Mouse (Mus musculus): Measurements from ENCODE around the gene Lpar3. TPM values are rescaled to one million over a fixed set of nuclear protein-coding genes. Genes with fewer than 3 reads are reported as not detected.
"Not testable (repeated sequence)": the region's sequence is repeated elsewhere in the genome, so short reads cannot be mapped to it uniquely, and the experiment has no call there.

Gene Lpar3
- total and polyA plus RNA-seq, 2 experiments from 2014 or later, result 0.31 to 0.66 TPM

DNA sequence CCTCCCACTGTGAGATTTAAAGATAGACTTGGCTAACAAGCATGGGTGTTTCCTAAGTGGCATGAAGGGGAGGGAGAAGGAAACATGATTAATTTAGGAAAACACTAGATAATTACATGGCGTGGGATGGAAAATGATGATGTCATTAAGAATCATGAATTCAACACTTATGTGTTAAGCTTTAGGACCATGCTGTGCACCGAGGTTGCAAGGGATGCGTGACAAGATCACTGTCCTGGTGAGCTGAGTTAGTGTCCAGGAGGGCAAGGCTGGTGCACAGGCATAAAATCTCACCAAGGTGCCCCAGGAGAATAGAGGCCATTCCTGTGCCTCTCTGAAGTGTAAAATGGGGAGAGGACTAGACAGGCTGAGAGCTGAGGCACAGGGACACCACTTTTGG is 21.3 kb upstream of the Lpar3 start:
- Histone ChIP-seq H3K27ac (ENCODE audit: low read depth, low read length) (no peak overlapping the region), H3K36me3 (ENCODE audit: insufficient read depth, low read length) (no peaks in the 10 kb centered on the region), H3K9ac (replicated peaks; ENCODE audit: low read length, poor library complexity, severe bottlenecking) (no peak overlapping the region), H3K9me3 (ENCODE audit: low read length) (no peaks in the 10 kb centered on the region), H3K27me3 (ENCODE audit: insufficient read depth, low read length) (no peaks in the 10 kb centered on the region), H3K4me2 (ENCODE audit: low read depth, low read length, poor library complexity, severe bottlenecking) (no peak overlapping the region), H3K4me3 (ENCODE audit: low read depth, low read length) (no peak overlapping the region), H3K4me1 (ENCODE audit: insufficient read depth, low read length) (0 out of 2 replicates have a peak, but pooled peaks cover 3% of the 10 kb centered on the region)
- ATAC-seq (ENCODE audit: low FRiP score), result no peak
- TF ChIP-seq CTCF (IDR thresholded peaks at IDR 0.05), result no peak
- no peak for DNase-seq (ENCODE audit: low spot score)
- 76% methylated on average over 3 of the region's 3 CpGs for WGBS

DNA sequence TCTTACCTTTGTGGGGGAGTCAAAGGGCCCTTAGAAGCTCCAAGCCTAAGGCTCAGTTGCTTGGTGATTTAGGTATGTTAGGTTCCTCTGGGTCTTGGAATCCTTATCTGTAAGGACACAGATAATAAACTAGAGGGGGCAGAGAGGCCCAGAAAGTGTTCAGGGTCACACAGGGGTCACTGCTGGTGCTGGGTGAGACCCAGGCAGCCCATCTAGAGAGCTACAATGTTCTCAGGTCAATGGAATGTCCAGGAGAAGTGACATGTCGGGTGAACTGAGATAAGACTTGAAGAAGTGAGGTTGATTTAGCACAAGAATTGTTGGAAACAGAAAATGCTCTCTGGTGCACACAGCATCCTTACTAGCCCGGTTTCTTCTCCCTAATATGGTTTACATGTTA is 16.4 kb upstream of the Lpar3 start:
- Histone ChIP-seq H3K4me1 (ENCODE audit: insufficient read depth, low read length) (no peaks in the 10 kb centered on the region), H3K4me2 (ENCODE audit: low read depth, low read length, poor library complexity, severe bottlenecking) (no peak overlapping the region), H3K9me3 (ENCODE audit: low read length) (no peaks in the 10 kb centered on the region), H3K36me3 (ENCODE audit: insufficient read depth, low read length) (no peaks in the 10 kb centered on the region), H3K27ac (ENCODE audit: low read depth, low read length) (no peak overlapping the region), H3K4me3 (ENCODE audit: low read depth, low read length) (no peak overlapping the region), H3K9ac (replicated peaks; ENCODE audit: low read length, poor library complexity, severe bottlenecking) (no peak overlapping the region), H3K27me3 (ENCODE audit: insufficient read depth, low read length) (no peaks in the 10 kb centered on the region)
- no peak for TF ChIP-seq CTCF (IDR thresholded peaks at IDR 0.05)
- DNase-seq (ENCODE audit: low spot score) (no peak), ATAC-seq (ENCODE audit: low FRiP score) (no peak)
- WGBS, result 89% methylated on average over 2 of the region's 2 CpGs

- no peaks in the 10 kb centered on the region for H3K4me1 ChIP-seq (ENCODE audit: insufficient read depth, low read length)
- 77% methylated on average over 11 of the region's 11 CpGs for WGBS
- H3K27me3 ChIP-seq (ENCODE audit: insufficient read depth, low read length), result no peaks in the 10 kb centered on the region
- TF ChIP-seq CTCF (IDR thresholded peaks at IDR 0.05), result no peak
- H3K4me2 ChIP-seq (ENCODE audit: low read depth, low read length, poor library complexity, severe bottlenecking), result no peak overlapping the region
- no peaks in the 10 kb centered on the region for H3K9me3 ChIP-seq (ENCODE audit: low read length)
- H3K27ac ChIP-seq (ENCODE audit: low read depth, low read length), result no peak overlapping the region
- no peak for DNase-seq (ENCODE audit: low spot score)
- H3K9ac ChIP-seq (replicated peaks; ENCODE audit: low read length, poor library complexity, severe bottlenecking), result no peak overlapping the region
- no peak overlapping the region for H3K4me3 ChIP-seq (ENCODE audit: low read depth, low read length)
- no peak for ATAC-seq (ENCODE audit: low FRiP score)
- H3K36me3 ChIP-seq (ENCODE audit: insufficient read depth, low read length), result no peaks in the 10 kb centered on the region
These were observed 15.5 kb upstream of the Lpar3 start for GRCm38 (mm10) chr3:146205305-146205704.

DNA sequence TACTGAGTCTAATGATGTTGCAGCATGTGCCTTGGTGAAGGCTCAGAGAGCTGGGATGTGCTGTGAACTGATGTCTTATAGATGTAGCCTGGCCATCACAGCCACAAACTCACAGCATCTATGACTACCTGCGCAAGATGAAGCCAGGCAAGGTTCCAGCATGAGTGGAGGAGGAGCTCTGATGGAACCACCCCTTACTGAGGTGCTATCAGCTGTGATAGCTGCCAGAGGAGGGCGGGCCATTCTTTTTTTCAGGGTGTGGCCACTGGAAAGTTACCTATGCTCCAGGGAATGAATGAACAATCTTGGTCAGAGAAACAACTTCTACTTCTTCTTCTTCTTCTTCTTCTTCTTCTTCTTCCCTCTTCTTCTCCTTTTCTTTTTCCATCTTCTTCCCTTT is 14.1 kb upstream of the Lpar3 start:
- DNase-seq (ENCODE audit: low spot score), result no peak
- no peaks in the 10 kb centered on the region for H3K36me3 ChIP-seq (ENCODE audit: insufficient read depth, low read length)
- H3K27ac ChIP-seq (ENCODE audit: low read depth, low read length), result no peak overlapping the region
- 82% methylated on average over 2 of the region's 2 CpGs for WGBS
- TF ChIP-seq CTCF (IDR thresholded peaks at IDR 0.05), result no peak
- no peak overlapping the region for H3K4me3 ChIP-seq (ENCODE audit: low read depth, low read length)
- ATAC-seq (ENCODE audit: low FRiP score), result no peak
- no peaks in the 10 kb centered on the region for H3K9me3 ChIP-seq (ENCODE audit: low read length)
- no peak overlapping the region for H3K9ac ChIP-seq (replicated peaks; ENCODE audit: low read length, poor library complexity, severe bottlenecking)
- no peaks in the 10 kb centered on the region for H3K27me3 ChIP-seq (ENCODE audit: insufficient read depth, low read length)
- no peaks in the 10 kb centered on the region for H3K4me1 ChIP-seq (ENCODE audit: insufficient read depth, low read length)
- no peak overlapping the region for H3K4me2 ChIP-seq (ENCODE audit: low read depth, low read length, poor library complexity, severe bottlenecking)

GRCm38 (mm10) chr3:146207440-146207839 is 13.3 kb upstream of the Lpar3 start:
- no peaks in the 10 kb centered on the region for H3K27me3 ChIP-seq (ENCODE audit: insufficient read depth, low read length)
- H3K4me2 ChIP-seq (ENCODE audit: low read depth, low read length, poor library complexity, severe bottlenecking), result no peak overlapping the region
- no peak overlapping the region for H3K4me3 ChIP-seq (ENCODE audit: low read depth, low read length)
- WGBS, result 82% methylated on average over 2 of the region's 2 CpGs
- no peak for ATAC-seq (ENCODE audit: low FRiP score)
- no peak overlapping the region for H3K9ac ChIP-seq (replicated peaks; ENCODE audit: low read length, poor library complexity, severe bottlenecking)
- H3K27ac ChIP-seq (ENCODE audit: low read depth, low read length), result no peak overlapping the region
- DNase-seq (ENCODE audit: low spot score), result no peak
- H3K9me3 ChIP-seq (ENCODE audit: low read length), result no peaks in the 10 kb centered on the region
- H3K36me3 ChIP-seq (ENCODE audit: insufficient read depth, low read length), result no peaks in the 10 kb centered on the region
- no peak for TF ChIP-seq CTCF (IDR thresholded peaks at IDR 0.05)
- H3K4me1 ChIP-seq (ENCODE audit: insufficient read depth, low read length), result no peaks in the 10 kb centered on the region

- H3K9ac ChIP-seq (replicated peaks; ENCODE audit: low read length, poor library complexity, severe bottlenecking), result not testable (repeated sequence)
- 95% methylated on average over 8 of the region's 8 CpGs for WGBS
These were observed 11.0 kb upstream of the Lpar3 start for GRCm38 (mm10) chr3:146209759-146210158.

More at GRCm38 (mm10) chr3:146209759-146210158, 11.0 kb upstream of the Lpar3 start:
- H3K36me3 ChIP-seq (ENCODE audit: insufficient read depth, low read length); DNase-seq (ENCODE audit: low spot score); H3K4me2 ChIP-seq (ENCODE audit: low read depth, low read length, poor library complexity, severe bottlenecking); H3K9me3 ChIP-seq (ENCODE audit: low read length); H3K4me1 ChIP-seq (ENCODE audit: insufficient read depth, low read length); H3K27me3 ChIP-seq (ENCODE audit: insufficient read depth, low read length); H3K4me3 ChIP-seq (ENCODE audit: low read depth, low read length); ATAC-seq (ENCODE audit: low FRiP score); H3K27ac ChIP-seq (ENCODE audit: low read depth, low read length): not testable (repeated sequence)

All from midbrain, postnatal 0 days (tissue).